Mouse (Mus musculus): ENCODE results near the gene Cyp4f15. TPM values are rescaled to one million over a fixed set of nuclear protein-coding genes. Genes with fewer than 3 reads are reported as not detected.

Cyp4f15 gene
- 0.45 and 1.1 TPM in 2 replicates for polyA plus RNA-seq (2015; fragmentation: Nextera tagmentation; extraction: Ambion mirVana)

DNA sequence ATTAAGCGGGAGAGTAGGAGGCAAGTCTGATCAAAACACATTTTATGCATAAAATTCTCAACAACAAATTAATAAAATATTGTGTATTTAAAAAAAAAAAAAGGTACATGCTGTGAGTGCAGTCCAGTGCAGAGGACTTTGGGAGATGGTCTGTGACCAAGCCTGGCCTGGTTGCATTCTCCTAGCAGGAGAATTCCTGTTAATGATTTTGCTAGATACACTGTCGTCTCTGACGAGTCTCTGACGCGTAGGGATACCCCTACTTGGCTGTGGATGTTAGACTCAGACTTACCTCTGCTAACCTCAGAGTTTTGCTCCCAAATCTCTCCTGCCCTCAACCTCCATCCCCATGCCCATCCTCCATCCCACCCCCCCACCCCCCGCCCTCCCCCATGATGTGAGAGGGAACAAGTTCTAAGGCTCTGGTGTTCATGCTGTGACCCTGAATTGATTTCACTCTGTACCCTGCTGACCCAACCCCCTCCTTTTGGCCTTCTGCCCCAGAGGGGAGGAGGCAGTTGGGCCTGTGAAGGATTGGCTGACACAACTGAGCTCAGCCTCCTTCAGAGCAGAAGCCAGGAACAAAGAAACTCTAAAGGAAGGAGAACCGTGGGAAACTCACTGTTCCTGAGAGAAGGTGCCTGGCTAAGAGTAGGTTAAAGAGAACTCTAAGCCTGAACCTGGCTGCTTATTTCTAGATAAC lies at the start of gene Cyp4f15:
Cyp4f15 (plus strand) TSS at position 580 of the 703 bp plus-strand sequence.
- no peak for ATAC-seq (ENCODE audit: insufficient number of reproducible peaks, insufficient read depth, low FRiP score, low TSS enrichment, low read depth)
- Histone ChIP-seq H3K36me3 (no peaks in the 10 kb centered on the region), H3K27ac (no peak within 1 kb of the TSS), H3K27me3 (no peaks in the 10 kb centered on the region), H3K9me3 (no peaks in the 10 kb centered on the region), H3K4me3 (no peak within 1 kb of the TSS), H3K9ac (no peak within 1 kb of the TSS), H3K4me1 (peaks cover 4% of the 10 kb centered on the region; the same call in 1 of the 2 replicates), H3K4me2 (no peak within 1 kb of the TSS)
- 28% methylated on average over 7 of the region's 7 CpGs for WGBS

DNA sequence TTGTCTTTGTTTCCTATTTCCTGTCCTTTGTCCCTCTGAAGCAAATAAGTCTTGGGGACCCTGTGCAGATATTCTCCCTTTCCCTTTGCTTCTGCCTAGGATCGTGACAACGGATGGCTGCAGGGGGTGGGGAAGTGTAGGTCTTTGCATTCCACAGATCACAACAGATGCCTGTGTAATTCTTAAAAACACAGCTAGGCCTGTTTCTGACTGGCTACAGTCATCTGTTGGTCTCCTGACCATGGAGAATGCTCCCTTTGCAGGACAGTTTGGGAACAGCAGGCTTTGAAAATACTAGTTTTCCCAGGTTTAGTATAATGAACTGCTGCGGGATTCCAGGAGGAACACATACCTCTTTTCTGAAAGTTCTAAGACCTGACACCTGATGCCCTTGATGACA lies 49.1 kb upstream of the Cyp4f15 start:
- Histone ChIP-seq H3K4me1 (peaks cover 8% of the 10 kb centered on the region), H3K36me3 (no peaks in the 10 kb centered on the region), H3K9ac (no peak overlapping the region), H3K4me3 (no peak overlapping the region), H3K27me3 (no peaks in the 10 kb centered on the region), H3K9me3 (no peaks in the 10 kb centered on the region), H3K4me2 (no peak overlapping the region), H3K27ac (no peak overlapping the region)
- 35% methylated on average over 3 of the region's 3 CpGs for WGBS
- ATAC-seq (ENCODE audit: insufficient number of reproducible peaks, insufficient read depth, low FRiP score, low TSS enrichment, low read depth) = no peak

GRCm38 (mm10) chr17:32637151-32637550 lies 48.3 kb upstream of the Cyp4f15 start:
- Histone ChIP-seq H3K36me3 (no peaks in the 10 kb centered on the region), H3K4me1 (peaks cover 8% of the 10 kb centered on the region), H3K4me2 (no peak overlapping the region), H3K27me3 (no peaks in the 10 kb centered on the region), H3K9ac (no peak overlapping the region), H3K27ac (no peak overlapping the region), H3K9me3 (no peaks in the 10 kb centered on the region), H3K4me3 (no peak overlapping the region)
- 85% methylated on average over 2 of the region's 2 CpGs for WGBS
- ATAC-seq (ENCODE audit: insufficient number of reproducible peaks, insufficient read depth, low FRiP score, low TSS enrichment, low read depth) = no peak

DNA sequence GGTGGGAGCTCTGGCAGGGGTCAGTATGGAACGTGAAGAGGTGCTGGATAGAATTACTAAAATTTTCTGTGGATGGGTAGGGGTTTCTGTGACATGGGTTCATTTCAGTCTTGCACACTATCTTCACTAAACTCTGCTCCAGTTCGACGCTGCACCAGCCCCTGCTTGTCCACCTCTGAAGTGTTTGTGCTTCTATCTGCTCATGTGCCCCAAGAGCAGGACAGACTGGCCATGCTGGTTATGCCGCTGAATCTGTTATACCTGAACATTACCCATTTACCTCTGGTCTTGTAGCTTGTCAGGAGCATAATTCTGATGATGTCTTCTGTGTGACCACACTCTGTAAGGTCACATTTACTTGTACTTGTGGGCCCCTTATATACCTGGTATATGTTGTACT lies 38.8 kb upstream of the Cyp4f15 start:
- ATAC-seq (ENCODE audit: insufficient number of reproducible peaks, insufficient read depth, low FRiP score, low TSS enrichment, low read depth) = no peak
- Histone ChIP-seq H3K27me3 (no peaks in the 10 kb centered on the region), H3K9ac (no peak overlapping the region), H3K4me3 (no peak overlapping the region), H3K9me3 (no peaks in the 10 kb centered on the region), H3K4me1 (no peaks in the 10 kb centered on the region), H3K4me2 (no peak overlapping the region), H3K27ac (no peak overlapping the region), H3K36me3 (no peaks in the 10 kb centered on the region)
- 86% methylated on average over 4 of the region's 4 CpGs for WGBS

GRCm38 (mm10) chr17:32653860-32654259 lies 31.6 kb upstream of the Cyp4f15 start:
- Histone ChIP-seq H3K27me3 (no peaks in the 10 kb centered on the region), H3K9me3 (no peaks in the 10 kb centered on the region), H3K4me2 (no peak overlapping the region), H3K9ac (no peak overlapping the region), H3K4me3 (no peak overlapping the region), H3K27ac (no peak overlapping the region), H3K36me3 (no peaks in the 10 kb centered on the region), H3K4me1 (0 out of 2 replicates have a peak, but pooled peaks cover 2% of the 10 kb centered on the region)
- WGBS = 84% methylated on average over 4 of the region's 4 CpGs
- ATAC-seq (ENCODE audit: insufficient number of reproducible peaks, insufficient read depth, low FRiP score, low TSS enrichment, low read depth) = no peak

DNA sequence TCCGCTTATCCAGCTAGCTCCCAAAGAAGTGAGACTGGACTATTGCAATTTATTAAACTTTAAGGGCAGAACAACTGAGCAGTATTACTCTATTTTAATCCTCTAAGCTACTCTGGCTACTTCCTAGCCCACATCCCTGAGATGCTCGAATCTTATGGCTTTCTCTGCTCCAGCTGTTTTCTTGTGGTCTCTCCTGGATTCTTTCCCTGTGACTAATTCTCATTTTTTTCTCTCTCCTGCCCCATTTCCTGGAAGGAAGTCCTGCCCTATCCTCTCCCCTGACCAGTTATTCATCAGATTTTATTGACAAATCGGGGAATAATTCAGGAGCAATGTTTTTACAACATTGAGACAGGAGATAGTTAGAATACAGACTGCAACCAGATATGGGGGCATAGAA lies 28.4 kb upstream of the Cyp4f15 start:
- Histone ChIP-seq H3K36me3 (no peaks in the 10 kb centered on the region), H3K4me2 (no peak overlapping the region), H3K9ac (no peak overlapping the region), H3K4me1 (0 out of 2 replicates have a peak, but pooled peaks cover 3% of the 10 kb centered on the region), H3K27me3 (no peaks in the 10 kb centered on the region), H3K9me3 (no peaks in the 10 kb centered on the region), H3K4me3 (no peak overlapping the region), H3K27ac (no peak overlapping the region)
- no peak for ATAC-seq (ENCODE audit: insufficient number of reproducible peaks, insufficient read depth, low FRiP score, low TSS enrichment, low read depth)
- 74% methylated on average over 3 of the region's 3 CpGs for WGBS

GRCm38 (mm10) chr17:32658246-32658645 lies 27.2 kb upstream of the Cyp4f15 start:
- no peak overlapping the region for H3K9ac ChIP-seq
- no peak overlapping the region for H3K4me3 ChIP-seq
- ATAC-seq (ENCODE audit: insufficient number of reproducible peaks, insufficient read depth, low FRiP score, low TSS enrichment, low read depth) = no peak
- no peaks in the 10 kb centered on the region for H3K36me3 ChIP-seq
- 86% methylated on average over 1 of the region's 1 CpGs for WGBS
- no peak overlapping the region for H3K27ac ChIP-seq
- 0 out of 2 replicates have a peak, but pooled peaks cover 3% of the 10 kb centered on the region for H3K4me1 ChIP-seq
- H3K4me2 ChIP-seq = no peak overlapping the region
- H3K9me3 ChIP-seq = no peaks in the 10 kb centered on the region
- no peaks in the 10 kb centered on the region for H3K27me3 ChIP-seq

DNA sequence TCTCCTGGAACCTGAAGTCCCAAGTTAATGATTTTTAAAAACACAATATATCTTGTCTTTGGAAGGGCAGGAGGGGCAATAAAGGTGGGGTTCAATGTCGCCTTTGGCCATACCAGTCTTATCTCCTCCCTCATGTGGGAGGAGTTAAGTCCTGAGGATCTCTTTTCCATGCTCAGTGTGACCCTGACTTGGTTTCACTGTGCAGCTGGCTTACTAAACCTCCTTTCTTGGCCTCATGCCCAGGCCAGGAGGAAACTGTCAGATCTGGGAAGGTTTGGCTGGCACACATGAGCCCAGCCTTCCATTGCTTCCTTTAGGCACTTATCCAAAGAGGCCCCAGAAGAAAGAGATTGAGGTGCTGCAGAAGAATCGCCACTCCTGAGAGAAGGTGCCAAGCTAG lies 26.7 kb upstream of the Cyp4f15 start, which contains the start of gene Cyp4f40:
Cyp4f40 (plus strand) TSS at position 189 of the 400 bp plus-strand sequence.
- no peak within 1 kb of the TSS for H3K27ac ChIP-seq
- ATAC-seq (ENCODE audit: insufficient number of reproducible peaks, insufficient read depth, low FRiP score, low TSS enrichment, low read depth) = no peak

GRCm38 (mm10) chr17:32673976-32674375 lies 11.5 kb upstream of the Cyp4f15 start:
- Histone ChIP-seq H3K36me3 (no peaks in the 10 kb centered on the region), H3K27me3 (no peaks in the 10 kb centered on the region), H3K4me2 (no peak overlapping the region), H3K4me1 (no peaks in the 10 kb centered on the region), H3K27ac (no peak overlapping the region), H3K9ac (no peak overlapping the region), H3K9me3 (no peaks in the 10 kb centered on the region), H3K4me3 (no peak overlapping the region)
- WGBS = 67% methylated on average over 7 of the region's 7 CpGs
- no peak for ATAC-seq (ENCODE audit: insufficient number of reproducible peaks, insufficient read depth, low FRiP score, low TSS enrichment, low read depth)

More for the DNA sequence above, 26.7 kb upstream of the Cyp4f15 start, which contains the start of gene Cyp4f40:
- WGBS = 55% methylated on average over 2 of the region's 2 CpGs
- H3K9ac ChIP-seq = no peak within 1 kb of the TSS
- H3K36me3 ChIP-seq = no peaks in the 10 kb centered on the region
- no peak within 1 kb of the TSS for H3K4me2 ChIP-seq
- 0 out of 2 replicates have a peak, but pooled peaks cover 3% of the 10 kb centered on the region for H3K4me1 ChIP-seq
- no peaks in the 10 kb centered on the region for H3K27me3 ChIP-seq
- no peak within 1 kb of the TSS for H3K4me3 ChIP-seq
- H3K9me3 ChIP-seq = no peaks in the 10 kb centered on the region

DNA sequence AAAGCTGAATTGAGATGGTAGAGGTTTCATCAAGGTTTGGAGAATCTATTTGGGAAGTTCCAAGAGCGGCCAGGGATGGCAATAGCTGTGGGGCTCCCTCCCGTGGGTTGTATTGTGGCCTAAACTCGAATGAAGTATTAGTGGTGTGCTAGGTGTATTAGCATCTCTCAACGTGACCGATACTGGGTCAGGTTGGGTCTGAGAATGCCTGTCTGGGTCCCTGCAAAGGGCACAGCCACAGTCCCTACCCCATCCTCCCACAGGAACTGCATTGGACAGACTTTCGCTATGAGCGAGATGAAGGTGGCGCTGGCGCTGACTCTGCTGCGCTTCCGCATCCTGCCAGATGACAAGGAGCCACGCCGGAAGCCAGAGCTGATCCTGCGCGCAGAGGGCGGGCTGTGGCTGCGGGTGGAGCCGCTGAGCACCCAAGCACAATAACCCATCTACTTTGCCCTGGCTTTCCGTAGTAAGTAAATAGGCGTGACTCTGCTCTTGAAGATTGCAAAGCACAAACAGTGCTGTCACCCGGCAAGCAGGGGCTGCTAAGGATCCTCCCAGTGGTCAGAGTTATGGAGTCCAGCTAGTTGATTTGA lies 9.3 kb upstream of the Cyp4f15 start:
- H3K4me1 ChIP-seq = no peaks in the 10 kb centered on the region
- no peak overlapping the region for H3K27ac ChIP-seq
- 36% methylated on average over 21 of the region's 21 CpGs for WGBS
- no peaks in the 10 kb centered on the region for H3K36me3 ChIP-seq
- H3K4me3 ChIP-seq = no peak overlapping the region
- H3K27me3 ChIP-seq = no peaks in the 10 kb centered on the region
- no peaks in the 10 kb centered on the region for H3K9me3 ChIP-seq
- ATAC-seq (ENCODE audit: insufficient number of reproducible peaks, insufficient read depth, low FRiP score, low TSS enrichment, low read depth) = no peak
- H3K9ac ChIP-seq = no peak overlapping the region
- peak overlapping the region; percentile 24 for H3K4me2 ChIP-seq

GRCm38 (mm10) chr17:32680404-32680803 lies 5.0 kb upstream of the Cyp4f15 start:
- no peak overlapping the region for H3K4me2 ChIP-seq
- no peak overlapping the region for H3K4me3 ChIP-seq
- no peak overlapping the region for H3K27ac ChIP-seq
- no peaks in the 10 kb centered on the region for H3K27me3 ChIP-seq
- peaks cover 1% of the 10 kb centered on the region; the same call in 1 of the 2 replicates for H3K4me1 ChIP-seq
- H3K9me3 ChIP-seq = no peaks in the 10 kb centered on the region
- no peak overlapping the region for H3K9ac ChIP-seq
- 24% methylated on average over 2 of the region's 2 CpGs for WGBS
- no peaks in the 10 kb centered on the region for H3K36me3 ChIP-seq
- ATAC-seq (ENCODE audit: insufficient number of reproducible peaks, insufficient read depth, low FRiP score, low TSS enrichment, low read depth) = no peak

DNA sequence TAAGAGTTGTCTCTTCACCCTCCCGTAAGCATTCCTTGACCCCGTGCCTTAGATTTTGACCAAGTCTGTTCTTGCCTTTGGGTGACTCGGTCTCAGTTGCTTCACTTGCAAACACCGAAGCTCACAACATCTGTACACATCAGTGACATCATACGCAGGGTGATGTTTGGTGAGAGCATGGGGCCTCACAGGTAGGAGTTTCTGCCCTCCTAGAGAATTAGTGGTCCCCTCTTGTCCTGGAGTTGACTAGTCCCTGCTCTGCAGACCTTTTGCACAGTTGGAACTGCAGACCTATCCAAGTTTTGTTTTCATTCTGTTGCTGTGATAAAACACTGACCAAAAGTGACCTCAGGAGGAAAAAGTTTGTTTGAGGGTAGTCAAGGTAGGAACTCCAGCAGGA lies 1.3 kb downstream of the Cyp4f15 start:
- Histone ChIP-seq H3K27me3 (no peaks in the 10 kb centered on the region), H3K36me3 (no peaks in the 10 kb centered on the region), H3K4me1 (peaks cover 4% of the 10 kb centered on the region; the same call in 1 of the 2 replicates), H3K27ac (no peak overlapping the region), H3K4me2 (no peak overlapping the region), H3K9ac (no peak overlapping the region), H3K4me3 (no peak overlapping the region), H3K9me3 (no peaks in the 10 kb centered on the region)
- ATAC-seq (ENCODE audit: insufficient number of reproducible peaks, insufficient read depth, low FRiP score, low TSS enrichment, low read depth) = no peak
- 91% methylated on average over 5 of the region's 5 CpGs for WGBS

All from embryonic facial prominence, embryonic 13.5 days (tissue).